Mouse (Mus musculus) adipocyte (in vitro differentiated cells): Measurements from ENCODE around the gene Ddx58.

Experiments
- DNase-seq: peaks from one replicate; pipeline ENCODE4 v3.0.0-alpha.2; 2016; ENCODE audit warnings: low spot score

The Ddx58 gene

GRCm38 (mm10) chr4:40182651-40183320 lies 56.8 kb downstream of the Ddx58 start:
- DNase-seq: peak; percentile 45

DNA sequence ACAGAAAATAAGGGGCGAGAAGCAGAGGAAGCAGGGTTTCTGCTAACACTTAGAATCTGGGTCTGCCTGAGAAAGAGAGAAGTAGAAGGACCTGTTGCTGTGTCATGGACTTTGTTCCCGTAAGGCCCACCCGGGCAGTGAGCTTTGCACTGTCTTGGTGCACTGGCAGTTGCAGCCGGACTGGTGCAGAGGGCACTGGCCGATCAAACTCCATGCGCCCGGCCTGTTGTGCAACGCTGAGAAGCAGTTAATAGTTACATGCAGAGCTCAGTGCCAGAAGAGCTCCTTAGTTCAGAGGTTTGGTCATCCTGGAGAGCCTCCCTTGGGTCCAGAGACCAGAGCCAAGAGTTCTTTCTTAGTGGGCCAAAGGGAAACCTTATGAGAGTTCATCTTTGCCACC lies 57.9 kb downstream of the Ddx58 start:
- DNase-seq: peak; percentile 90

- no peak for DNase-seq
These were observed 59.6 kb downstream of the Ddx58 start for GRCm38 (mm10) chr4:40180046-40180445.

GRCm38 (mm10) chr4:40178584-40178983 lies 61.0 kb downstream of the Ddx58 start:
- DNase-seq: no peak

GRCm38 (mm10) chr4:40174321-40174720 lies 65.3 kb downstream of the Ddx58 start:
- DNase-seq: peak; percentile 72

DNA sequence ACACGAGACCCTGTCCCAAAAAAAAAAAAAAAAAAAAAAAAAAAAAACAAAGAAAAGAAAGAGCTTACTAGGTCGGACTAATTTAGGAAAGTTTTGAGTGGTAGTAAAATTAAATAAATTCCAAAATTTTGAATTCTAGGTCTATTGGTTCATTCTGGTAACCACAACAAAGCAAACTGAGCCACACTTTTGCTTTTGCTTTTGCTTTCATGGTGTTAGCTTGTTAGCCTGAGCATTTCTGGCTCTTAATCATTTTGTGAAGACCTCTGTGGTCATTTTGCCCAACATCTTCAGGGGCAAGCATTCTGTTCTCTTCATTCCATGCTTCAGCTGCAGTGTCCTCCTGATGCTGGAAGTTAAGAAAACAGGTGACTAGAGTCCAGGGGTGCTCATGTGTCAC lies 67.3 kb downstream of the Ddx58 start:
- DNase-seq: no peak

DNA sequence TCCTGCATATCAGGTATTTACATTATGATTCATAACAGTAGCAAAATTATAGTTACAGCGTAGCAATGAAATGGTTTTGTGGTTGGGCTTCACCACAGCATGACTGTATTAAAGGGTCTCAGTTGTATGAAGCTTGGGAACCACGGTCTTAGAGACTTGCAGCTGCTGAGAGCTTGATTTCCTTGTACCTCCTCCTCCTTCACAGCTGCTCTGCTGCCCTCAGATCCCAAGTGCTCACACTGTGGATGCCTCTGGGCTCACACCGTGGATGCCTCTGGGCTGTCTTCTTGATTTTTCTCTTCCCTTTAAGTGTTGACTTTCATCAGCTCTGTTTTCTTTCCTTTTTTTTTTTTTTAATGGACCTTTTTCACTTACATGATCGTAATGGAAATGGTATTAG lies 68.2 kb downstream of the Ddx58 start:
- no peak for DNase-seq

DNA sequence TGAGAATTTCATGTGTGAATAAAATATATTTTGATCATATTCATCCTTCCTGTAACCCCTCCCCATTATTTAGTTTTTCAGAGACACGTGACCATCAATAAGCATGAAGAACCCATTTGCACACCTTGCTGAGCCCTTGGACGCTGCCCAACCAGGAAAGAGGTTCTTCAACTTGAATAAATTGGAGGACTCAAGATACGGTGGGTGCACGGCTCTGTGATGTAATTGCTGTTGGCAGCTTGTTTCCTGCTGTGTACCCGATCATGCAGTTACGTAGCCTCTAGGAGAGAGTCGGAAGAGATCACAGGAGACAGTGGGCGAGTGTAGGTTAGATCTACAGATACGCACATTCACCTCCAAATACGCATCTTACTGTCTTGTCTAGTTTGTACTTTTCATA lies 76.0 kb downstream of the Ddx58 start:
- no peak for DNase-seq

- DNase-seq: no peak
These were observed 78.8 kb downstream of the Ddx58 start for GRCm38 (mm10) chr4:40160591-40161434.

- peak; percentile 71 for DNase-seq
These were observed 81.4 kb downstream of the Ddx58 start for GRCm38 (mm10) chr4:40158224-40158540.

GRCm38 (mm10) chr4:40157500-40158223 lies 82.0 kb downstream of the Ddx58 start:
- DNase-seq: peak; percentile 70

GRCm38 (mm10) chr4:40156582-40157499 lies 82.8 kb downstream of the Ddx58 start:
- DNase-seq: peak; percentile 69

- peak; percentile 90 for DNase-seq
These were observed 83.5 kb downstream of the Ddx58 start for GRCm38 (mm10) chr4:40156153-40156552.

DNA sequence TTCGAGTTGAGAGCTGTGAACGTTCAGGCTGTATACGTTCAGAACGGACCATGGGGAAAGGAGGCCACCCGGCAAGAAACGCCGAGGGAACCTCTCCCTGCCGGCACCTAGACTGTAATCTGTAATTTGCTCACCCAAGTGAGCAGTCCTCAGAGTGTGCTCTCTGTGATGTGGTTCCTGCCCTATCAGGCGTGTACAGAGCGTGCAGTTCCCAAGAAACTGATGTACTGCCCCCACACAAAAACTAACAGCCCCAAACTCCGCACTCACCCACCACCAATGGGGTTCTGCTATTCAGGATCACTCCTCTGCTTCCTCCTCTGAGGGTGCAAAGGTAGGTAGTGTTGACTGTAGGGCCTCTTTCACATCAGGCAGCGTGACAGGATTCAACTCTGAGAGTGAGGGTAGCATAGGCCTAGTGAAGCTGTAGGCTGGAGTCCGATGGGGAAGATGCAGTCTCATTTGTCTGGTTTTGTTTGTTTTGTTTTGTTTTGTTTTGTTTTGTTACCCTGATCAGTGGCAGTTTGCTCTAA lies 84.1 kb downstream of the Ddx58 start:
- no peak for DNase-seq

DNA sequence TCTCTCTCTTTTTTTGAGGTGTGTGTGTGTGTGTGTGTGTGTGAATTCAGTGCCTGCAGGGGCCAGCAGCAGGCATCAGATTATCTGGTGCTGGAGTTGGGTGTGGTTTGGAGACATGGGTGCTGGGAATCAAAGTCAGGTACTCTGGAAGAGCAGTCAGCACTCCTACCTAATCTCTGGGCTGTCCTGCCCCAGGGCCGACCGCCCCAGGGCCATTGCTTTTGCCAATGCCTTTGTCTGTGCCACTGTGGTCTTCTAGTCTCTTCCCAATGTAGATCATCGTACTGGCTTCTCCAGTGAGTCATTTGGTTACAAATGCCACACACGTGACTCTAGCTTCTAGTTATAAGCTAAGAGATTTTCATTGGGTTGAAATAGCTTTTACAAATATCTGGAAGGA lies 84.9 kb downstream of the Ddx58 start:
- no peak for DNase-seq
